Mouse (Mus musculus) liver, embryonic 12.5 days (tissue): Measurements from ENCODE around the gene Gpr12. TPM values are rescaled to one million over a fixed set of nuclear protein-coding genes. Genes with fewer than 3 reads are reported as not detected.
A peak's percentile ranks its signal among the peaks of the same experiment; 100 is the strongest.
"Not testable (repeated sequence)": the region's sequence is repeated elsewhere in the genome, so short reads cannot be mapped to it uniquely, and the experiment has no call there.

Source experiments
- ATAC-seq: fragments of 200-750 bp; cut with Nextera tagmentation; 2 replicates; pipeline ENCODE4 v1.8.0; 2017; ENCODE audit warnings: moderate number of reproducible peaks, mild to moderate bottlenecking, moderate library complexity
- H3K27ac ChIP-seq: fragments of 300-500 bp; sonication (generic); 2 replicates; pipeline ENCODE4 v1.5.1; 2016; ENCODE audit warnings: mild to moderate bottlenecking
- H3K27me3 ChIP-seq: fragments of 300-500 bp; sonication (generic); replicated peaks from 2 replicates; pipeline ENCODE4 v1.6.1; 2016; ENCODE audit warnings: mild to moderate bottlenecking, moderate library complexity
- H3K36me3 ChIP-seq: fragments of 300-500 bp; sonication (generic); 2 replicates; pipeline ENCODE4 v1.6.1; 2016; ENCODE audit warnings: mild to moderate bottlenecking, moderate library complexity
- H3K4me1 ChIP-seq: fragments of 300-500 bp; sonication (generic); 2 replicates; pipeline ENCODE4 v1.6.1; 2016
- H3K4me2 ChIP-seq: fragments of 300-500 bp; sonication (generic); 2 replicates; pipeline ENCODE4 v1.6.1; 2016; ENCODE audit warnings: mild to moderate bottlenecking, moderate library complexity
- H3K4me3 ChIP-seq: fragments of 300-500 bp; sonication (generic); 2 replicates; pipeline ENCODE4 v1.5.1; 2016; ENCODE audit warnings: mild to moderate bottlenecking, moderate library complexity
- H3K9ac ChIP-seq: fragments of 300-500 bp; sonication (generic); 2 replicates; pipeline ENCODE4 v1.6.1; 2016; ENCODE audit warnings: mild to moderate bottlenecking, moderate library complexity
- H3K9me3 ChIP-seq: fragments of 300-500 bp; sonication (generic); replicated peaks from 2 replicates; pipeline ENCODE4 v1.6.1; 2016; ENCODE audit warnings: mild to moderate bottlenecking, moderate library complexity
- WGBS: fragments of 180-500 bp; shearing (Covaris S2); methylation state at CpG from one replicate; pipeline ENCODE4 v1.1.7; 2016; ENCODE audit not compliant: insufficient replicate concordance; 5-methylcytosine and 5-hydroxymethylcytosine counted together
- polyA plus RNA-seq: library from polyadenylated mRNA; unstranded; fragments of >200 nt; fragmentation: Nextera tagmentation; extraction: Ambion mirVana; gene quantifications from 2 replicates; pipeline ENCODE4 v1.2.1, GENCODE M21; 2016

The Gpr12 gene
- polyA plus RNA-seq, 1 experiment from 2014 or later = not detected

DNA sequence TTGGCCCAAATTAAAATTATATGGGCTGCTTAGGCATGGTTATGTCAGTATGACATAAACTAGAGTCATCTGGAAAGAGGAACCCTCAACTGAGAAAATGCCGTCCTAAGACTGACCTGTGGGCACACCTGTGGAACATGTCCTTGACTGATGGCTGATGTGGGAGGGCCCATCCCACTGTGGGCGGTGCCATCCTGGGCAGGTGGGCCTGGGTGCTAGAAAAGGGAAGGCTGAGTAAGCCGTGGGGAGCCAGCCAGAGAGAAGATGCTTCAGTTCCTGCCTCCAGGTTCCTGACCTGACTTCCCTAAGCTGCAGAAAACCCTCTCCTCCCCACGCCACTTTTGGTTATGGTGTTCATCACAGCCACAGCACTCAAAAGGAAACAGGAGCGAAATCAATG, 21.2 kb upstream of the Gpr12 start:
- 52% methylated on average over 5 of the region's 5 CpGs for WGBS
- H3K27me3 ChIP-seq = no peaks in the 10 kb centered on the region
- no peak overlapping the region for H3K27ac ChIP-seq
- no peak overlapping the region for H3K4me2 ChIP-seq
- no peaks in the 10 kb centered on the region for H3K36me3 ChIP-seq
- H3K4me1 ChIP-seq = no peaks in the 10 kb centered on the region
- no peak for ATAC-seq
- H3K4me3 ChIP-seq = no peak overlapping the region
- H3K9ac ChIP-seq = no peak overlapping the region
- H3K9me3 ChIP-seq = peaks cover 6% of the 10 kb centered on the region; the same call in 1 of the 2 replicates

DNA sequence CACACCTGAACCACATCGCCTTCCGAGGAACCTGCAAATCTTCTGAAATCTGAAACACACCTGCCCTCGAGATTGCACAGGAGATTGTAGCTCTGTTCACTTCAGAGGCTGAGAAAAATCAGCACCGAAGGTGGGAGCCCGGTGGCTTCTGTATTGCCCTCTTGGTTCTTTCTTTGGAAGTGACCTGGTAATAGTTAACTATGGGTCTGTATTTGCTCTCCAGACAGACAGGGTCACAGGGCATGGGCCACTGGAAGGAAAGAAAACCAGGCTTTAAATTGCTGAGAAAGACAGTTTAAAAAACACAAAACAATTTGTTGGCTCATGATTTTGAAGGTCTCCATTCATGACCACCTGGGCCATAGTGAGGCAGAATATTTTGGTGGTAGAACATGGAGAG, 14.9 kb upstream of the Gpr12 start:
- Histone ChIP-seq H3K9ac (no peak overlapping the region), H3K27me3 (no peaks in the 10 kb centered on the region), H3K4me3 (no peak overlapping the region), H3K27ac (no peak overlapping the region), H3K4me1 (no peaks in the 10 kb centered on the region), H3K36me3 (no peaks in the 10 kb centered on the region), H3K9me3 (peaks cover 6% of the 10 kb centered on the region; the same call in 1 of the 2 replicates), H3K4me2 (peak overlapping the region; percentile 15; the same call in 1 of the 2 replicates)
- 0 out of 2 replicates have a peak, but pooled peaks have one; percentile 48 for ATAC-seq
- WGBS = 63% methylated on average over 5 of the region's 5 CpGs

DNA sequence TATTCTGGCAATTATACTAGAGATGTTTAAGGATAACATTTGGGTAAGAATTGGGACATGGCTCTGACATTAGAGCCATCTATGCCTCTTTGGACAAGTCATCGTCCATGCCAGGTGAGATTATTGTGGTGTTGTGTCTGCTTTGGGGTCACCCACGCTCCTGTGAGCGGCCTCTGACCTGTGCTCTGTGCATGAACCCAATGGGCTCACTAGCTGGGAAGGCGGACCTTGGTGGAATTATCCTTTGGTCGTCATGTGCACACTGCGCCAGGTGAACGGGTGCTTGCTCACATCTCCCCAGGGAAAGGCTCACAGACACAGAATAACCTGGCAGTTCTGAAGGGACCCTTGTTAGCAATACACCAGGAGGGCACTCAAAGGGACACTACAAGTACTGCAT, 14.2 kb upstream of the Gpr12 start:
- not testable (repeated sequence) for H3K27ac ChIP-seq
- 66% methylated on average over 7 of the region's 7 CpGs for WGBS

DNA sequence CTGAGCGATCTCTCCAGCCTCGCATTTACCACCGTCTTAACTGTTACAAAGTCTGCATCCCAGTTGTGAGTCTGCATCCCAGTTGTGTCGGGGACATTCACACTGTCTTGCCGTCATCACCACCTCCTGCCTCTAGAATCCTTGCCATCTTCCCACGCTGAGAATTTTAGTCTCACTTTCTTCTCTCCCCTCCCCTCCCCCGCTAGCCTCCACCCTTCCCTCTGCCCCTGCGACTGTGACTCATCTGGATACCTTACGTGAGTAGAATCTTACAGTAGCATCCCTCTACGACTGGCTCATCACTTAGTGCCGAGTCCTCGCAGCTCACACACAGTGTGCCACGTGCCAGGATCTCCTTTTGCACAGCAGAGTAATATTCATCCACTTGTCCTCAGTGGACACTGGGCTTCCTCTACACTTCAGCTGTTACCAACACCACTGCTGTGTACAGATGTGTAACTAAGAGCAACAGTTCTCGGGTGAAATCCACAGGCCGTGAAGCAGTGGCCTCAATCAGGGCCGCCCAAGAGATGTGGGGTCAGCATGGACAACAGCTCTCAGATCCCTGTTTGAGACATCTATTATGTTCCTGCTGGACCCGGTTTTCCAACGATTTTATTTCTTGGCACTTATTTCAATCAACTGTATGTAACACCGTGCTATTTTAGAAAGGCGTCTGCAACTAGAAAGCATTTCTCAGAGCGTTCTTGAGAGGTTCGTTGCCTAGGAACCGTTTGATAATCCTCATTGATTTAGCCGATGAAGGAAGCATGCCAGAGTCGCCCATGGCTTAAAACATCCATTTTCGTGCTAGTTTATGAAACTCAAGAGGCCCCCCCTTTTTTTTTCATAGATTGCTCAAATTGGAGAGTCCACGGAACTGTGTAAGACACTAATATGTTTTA, 13.4 kb upstream of the Gpr12 start:
- no peak overlapping the region for H3K27ac ChIP-seq
- H3K9ac ChIP-seq = no peak overlapping the region
- no peaks in the 10 kb centered on the region for H3K4me1 ChIP-seq
- ATAC-seq = no peak
- no peak overlapping the region for H3K4me2 ChIP-seq
- H3K4me3 ChIP-seq = no peak overlapping the region
- H3K36me3 ChIP-seq = no peaks in the 10 kb centered on the region
- no peaks in the 10 kb centered on the region for H3K27me3 ChIP-seq
- WGBS = 76% methylated on average over 27 of the region's 27 CpGs
- peaks cover 6% of the 10 kb centered on the region; the same call in 1 of the 2 replicates for H3K9me3 ChIP-seq

More for the DNA sequence above, 14.2 kb upstream of the Gpr12 start:
- ATAC-seq, H3K4me3 ChIP-seq, H3K9me3 ChIP-seq, H3K4me1 ChIP-seq, H3K27me3 ChIP-seq, H3K36me3 ChIP-seq, H3K9ac ChIP-seq: not testable (repeated sequence)
- peak overlapping the region; percentile 15 for H3K4me2 ChIP-seq

DNA sequence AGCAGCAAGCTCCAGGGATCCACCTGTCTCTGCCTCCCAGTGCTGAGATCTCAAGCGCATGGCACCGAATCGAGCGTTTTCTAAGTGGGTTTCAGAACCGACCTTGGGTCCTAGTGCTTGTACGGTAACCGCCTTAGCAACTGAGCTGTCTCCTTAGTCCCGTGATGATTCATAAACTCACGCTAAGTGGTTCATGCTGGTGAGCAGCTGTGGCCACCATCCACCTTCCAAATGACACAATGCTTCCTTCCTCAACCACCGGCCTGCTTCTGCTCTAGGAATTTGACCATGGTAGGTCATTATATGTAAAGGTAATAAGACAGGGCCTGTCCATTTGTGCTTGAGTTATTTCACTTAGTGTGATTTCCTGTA, 12.4 kb upstream of the Gpr12 start:
- Histone ChIP-seq H3K9me3 (peaks cover 6% of the 10 kb centered on the region; the same call in 1 of the 2 replicates), H3K36me3 (no peaks in the 10 kb centered on the region), H3K4me3 (no peak overlapping the region), H3K9ac (no peak overlapping the region), H3K27ac (no peak overlapping the region), H3K27me3 (no peaks in the 10 kb centered on the region), H3K4me1 (no peaks in the 10 kb centered on the region), H3K4me2 (no peak overlapping the region)
- 72% methylated on average over 10 of the region's 10 CpGs for WGBS
- no peak for ATAC-seq

DNA sequence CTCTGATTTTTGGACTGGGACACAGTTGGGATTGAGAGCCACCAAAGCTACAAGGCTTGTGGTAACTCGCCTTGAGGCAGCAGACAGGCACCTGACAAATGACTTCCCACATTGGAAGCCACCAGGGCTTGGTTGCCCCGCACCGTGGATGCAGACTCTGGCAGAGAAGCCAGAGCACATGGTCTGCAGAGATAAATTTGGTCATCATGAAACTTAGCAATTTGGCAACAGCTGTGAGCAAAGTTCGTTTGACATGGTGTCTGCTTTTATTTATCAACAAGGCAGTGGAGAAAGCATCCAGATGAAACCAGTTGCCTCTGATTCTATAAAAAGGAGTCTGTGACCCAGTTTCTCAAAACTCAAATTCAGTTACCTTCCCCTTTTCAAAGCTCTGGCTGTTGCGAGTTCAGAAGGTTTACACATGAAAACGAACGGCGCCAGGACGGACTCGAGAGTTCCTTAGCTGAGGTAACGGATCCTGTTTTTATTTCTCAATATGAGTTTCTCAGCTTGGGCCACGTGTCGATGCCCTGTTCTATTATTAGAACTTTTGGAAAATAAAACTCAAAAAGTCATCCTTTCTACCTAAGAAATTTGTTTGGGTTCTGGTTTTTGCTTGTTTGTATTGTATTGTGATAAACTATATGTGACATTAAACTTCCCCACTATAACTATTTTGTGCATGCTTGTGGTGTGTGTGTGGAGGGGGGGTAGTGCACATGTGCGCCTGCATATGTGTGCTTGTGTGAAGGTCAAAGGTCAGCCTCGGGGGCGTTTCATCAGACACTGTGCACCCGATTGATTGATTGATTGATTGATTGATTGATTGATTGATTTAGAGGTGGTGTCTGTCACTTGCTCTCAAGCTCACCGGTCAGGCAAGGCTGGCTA, 11.8 kb upstream of the Gpr12 start:
- Histone ChIP-seq H3K36me3 (no peaks in the 10 kb centered on the region), H3K27me3 (no peaks in the 10 kb centered on the region), H3K4me3 (no peak overlapping the region), H3K9ac (no peak overlapping the region), H3K4me2 (no peak overlapping the region), H3K9me3 (peaks cover 5% of the 10 kb centered on the region; the same call in 1 of the 2 replicates), H3K27ac (no peak overlapping the region), H3K4me1 (no peaks in the 10 kb centered on the region)
- 49% methylated on average over 18 of the region's 18 CpGs for WGBS
- ATAC-seq = no peak

DNA sequence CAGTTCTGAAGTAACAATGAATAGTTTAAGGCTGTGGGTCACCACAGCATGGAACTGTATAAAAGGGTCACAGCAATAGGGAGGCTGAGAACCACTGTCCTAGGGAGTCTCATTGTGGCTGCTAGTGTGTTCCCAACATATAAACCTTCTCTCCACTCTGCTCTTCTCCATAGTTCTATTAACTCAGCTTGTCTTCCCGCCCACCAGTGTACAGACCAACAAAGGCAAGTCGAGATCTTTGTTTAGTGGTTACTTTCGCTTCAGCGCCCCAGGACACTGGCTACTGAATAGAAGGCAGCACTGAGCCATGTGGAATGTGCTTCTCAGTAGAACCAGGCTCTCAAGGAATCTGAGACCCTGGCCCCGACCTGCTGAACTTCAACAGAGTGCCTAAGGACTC, 7.5 kb upstream of the Gpr12 start:
- WGBS = 73% methylated on average over 5 of the region's 5 CpGs
- Histone ChIP-seq H3K4me2 (no peak overlapping the region), H3K27ac (no peak overlapping the region), H3K4me3 (no peak overlapping the region), H3K9ac (no peak overlapping the region), H3K4me1 (no peaks in the 10 kb centered on the region), H3K9me3 (no peaks in the 10 kb centered on the region), H3K36me3 (no peaks in the 10 kb centered on the region), H3K27me3 (no peaks in the 10 kb centered on the region)
- ATAC-seq = no peak

DNA sequence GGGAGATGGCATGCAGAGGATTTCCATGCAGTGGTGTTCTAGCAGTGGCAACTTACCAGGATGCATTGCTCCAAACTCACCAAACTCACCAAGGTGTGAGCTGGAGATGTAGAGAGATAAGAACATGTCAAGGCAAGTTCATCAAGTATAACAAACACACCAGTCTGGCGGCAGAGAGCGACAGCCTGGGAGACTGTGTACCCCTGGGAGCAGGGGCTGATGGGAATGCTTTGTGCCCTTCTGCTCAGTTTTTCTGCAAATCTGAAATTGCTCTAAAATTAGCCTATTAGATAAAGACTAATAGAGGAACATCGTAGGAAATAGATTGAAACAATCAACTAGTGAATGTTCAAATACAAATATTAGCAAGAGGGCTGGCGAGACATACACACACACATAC, 6.6 kb upstream of the Gpr12 start:
- Histone ChIP-seq H3K4me3 (no peak overlapping the region), H3K4me2 (no peak overlapping the region), H3K9me3 (no peaks in the 10 kb centered on the region), H3K27me3 (peaks cover 3% of the 10 kb centered on the region; the same call in 1 of the 2 replicates), H3K9ac (no peak overlapping the region), H3K27ac (no peak overlapping the region), H3K4me1 (no peaks in the 10 kb centered on the region), H3K36me3 (no peaks in the 10 kb centered on the region)
- ATAC-seq = no peak
- 65% methylated on average over 4 of the region's 4 CpGs for WGBS

DNA sequence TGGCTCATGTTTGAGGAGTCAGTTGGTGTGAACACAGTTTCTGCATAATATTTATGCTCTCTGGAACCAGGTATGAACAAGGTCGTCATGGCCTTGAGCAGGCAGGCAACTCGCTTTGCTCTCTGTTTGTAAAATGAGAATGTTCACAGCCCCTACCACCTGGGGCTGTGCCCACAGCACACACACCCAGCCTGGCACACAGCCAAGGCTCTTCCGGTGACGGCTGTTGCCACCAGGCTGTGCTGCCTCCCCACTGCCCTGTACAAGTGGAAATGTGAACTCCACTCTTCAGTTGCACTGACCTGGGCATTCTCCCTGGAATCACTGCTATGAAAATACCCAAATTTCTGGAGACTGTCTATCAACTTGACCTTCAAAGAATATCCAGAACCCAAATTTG, 5.9 kb upstream of the Gpr12 start:
- Histone ChIP-seq H3K27me3 (peaks cover 9% of the 10 kb centered on the region), H3K27ac (no peak overlapping the region), H3K4me2 (no peak overlapping the region), H3K9ac (no peak overlapping the region), H3K9me3 (no peaks in the 10 kb centered on the region), H3K4me3 (no peak overlapping the region), H3K4me1 (no peaks in the 10 kb centered on the region), H3K36me3 (no peaks in the 10 kb centered on the region)
- WGBS = 57% methylated on average over 4 of the region's 4 CpGs
- ATAC-seq = no peak

DNA sequence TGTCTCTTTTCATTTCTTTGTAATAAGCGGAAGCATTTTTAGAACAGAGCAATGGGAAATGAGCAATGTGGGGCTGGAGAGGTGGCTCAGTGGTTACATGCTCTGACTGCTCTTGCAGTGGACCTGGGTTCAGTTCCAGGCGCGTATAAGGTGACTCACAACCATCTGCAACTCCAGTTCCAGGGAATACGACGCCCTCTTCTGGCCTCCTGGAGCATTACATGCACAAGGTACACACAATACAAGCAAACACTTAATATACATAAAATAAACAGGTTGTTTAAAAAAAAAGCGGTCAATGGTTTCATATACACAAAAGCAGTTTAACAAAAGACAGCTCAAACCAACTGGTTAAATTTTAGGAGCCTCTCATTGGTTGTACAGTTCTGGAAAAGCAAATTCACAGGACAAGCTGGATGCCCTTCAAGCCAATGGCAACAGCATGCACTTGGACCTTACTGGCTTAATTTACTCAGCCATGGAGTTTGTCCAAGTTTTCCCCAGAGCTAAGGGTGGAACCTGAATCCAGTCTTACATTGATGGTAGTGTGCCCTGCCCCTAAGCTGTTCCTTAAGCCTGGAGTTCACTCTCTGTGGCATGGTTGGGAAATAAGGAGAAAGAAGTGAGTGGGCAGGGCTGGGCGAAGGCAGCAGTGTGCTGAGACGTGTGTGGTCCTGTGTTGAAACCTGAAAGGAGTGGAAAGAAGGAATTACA, 1.5 kb upstream of the Gpr12 start:
- WGBS = 54% methylated on average over 8 of the region's 8 CpGs
- Histone ChIP-seq H3K27me3 (peaks cover 42% of the 10 kb centered on the region), H3K9me3 (no peaks in the 10 kb centered on the region), H3K4me1 (0 out of 2 replicates have a peak, but pooled peaks cover 4% of the 10 kb centered on the region), H3K9ac (no peak overlapping the region), H3K4me2 (no peak overlapping the region), H3K27ac (no peak overlapping the region), H3K4me3 (no peak overlapping the region), H3K36me3 (no peaks in the 10 kb centered on the region)
- ATAC-seq = no peak

DNA sequence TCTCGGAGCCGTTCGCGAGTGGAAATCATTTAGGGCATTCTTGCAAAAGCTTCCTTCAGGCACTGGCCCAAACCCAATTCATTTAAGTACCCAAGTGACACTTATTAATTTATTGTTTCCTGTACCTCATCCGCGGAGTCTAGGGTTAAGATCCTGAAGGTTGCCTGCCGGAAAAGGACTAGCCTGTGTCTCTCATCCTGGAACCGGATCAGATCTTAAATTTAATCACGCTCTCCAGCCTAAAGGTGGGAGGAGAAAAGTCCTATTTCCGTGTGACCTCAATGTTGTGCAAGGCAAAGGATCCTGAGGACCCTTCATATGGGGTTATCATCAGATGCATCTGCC, 240 bp upstream of the Gpr12 start:
- Histone ChIP-seq H3K4me3 (no peak overlapping the region), H3K27me3 (peaks cover 42% of the 10 kb centered on the region), H3K9me3 (no peaks in the 10 kb centered on the region), H3K36me3 (no peaks in the 10 kb centered on the region), H3K4me1 (0 out of 2 replicates have a peak, but pooled peaks cover 4% of the 10 kb centered on the region), H3K9ac (no peak overlapping the region), H3K27ac (no peak overlapping the region), H3K4me2 (peak overlapping the region; percentile 65)
- 10% methylated on average over 10 of the region's 10 CpGs for WGBS
- ATAC-seq = no peak
